Mouse (Mus musculus): ENCODE results near the gene Vwa2. TPM values are rescaled to one million over a fixed set of nuclear protein-coding genes. Genes with fewer than 3 reads are reported as not detected.

Gene Vwa2
- polyA plus RNA-seq, 1 experiment from 2014 or later = 0.22 TPM

DNA sequence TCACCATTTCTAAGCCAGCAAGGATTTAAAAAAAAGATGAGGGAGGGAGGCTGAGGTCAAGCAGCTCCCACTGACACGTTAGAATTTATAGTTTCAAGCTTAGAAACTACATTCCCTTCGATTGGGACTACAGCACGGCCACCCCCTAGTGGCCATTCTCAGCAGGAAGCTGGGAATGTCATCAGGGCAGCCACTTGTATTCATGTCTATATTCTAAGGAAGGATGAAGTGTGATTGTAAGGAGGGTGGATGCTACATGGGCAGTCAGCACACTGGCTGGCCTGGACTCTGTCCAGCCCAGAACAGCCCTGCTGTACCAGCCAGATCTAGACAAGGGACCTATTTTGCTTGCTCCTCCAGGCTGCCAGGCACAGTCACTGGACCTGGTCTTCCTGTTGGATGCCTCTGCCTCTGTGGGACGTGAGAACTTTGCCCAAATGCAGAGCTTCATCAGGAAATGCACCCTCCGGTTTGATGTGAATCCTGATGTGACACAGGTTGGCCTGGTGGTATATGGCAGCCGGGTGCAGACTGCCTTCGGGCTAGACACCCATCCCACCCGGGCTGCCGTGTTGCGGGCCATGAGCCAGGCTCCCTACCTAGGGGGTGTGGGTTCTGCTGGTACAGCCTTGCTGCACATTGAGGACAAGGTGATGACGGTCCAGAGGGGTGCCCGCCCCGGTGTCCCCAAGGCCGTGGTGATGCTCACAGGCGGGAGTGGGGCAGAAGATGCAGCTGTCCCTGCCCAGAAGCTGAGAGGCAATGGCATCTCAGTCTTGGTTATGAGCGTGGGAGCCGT lies 34.6 kb downstream of the Vwa2 start:
- no peak for ATAC-seq (ENCODE audit: insufficient number of reproducible peaks, low FRiP score)
- WGBS = 67% methylated on average over 17 of the region's 17 CpGs

DNA sequence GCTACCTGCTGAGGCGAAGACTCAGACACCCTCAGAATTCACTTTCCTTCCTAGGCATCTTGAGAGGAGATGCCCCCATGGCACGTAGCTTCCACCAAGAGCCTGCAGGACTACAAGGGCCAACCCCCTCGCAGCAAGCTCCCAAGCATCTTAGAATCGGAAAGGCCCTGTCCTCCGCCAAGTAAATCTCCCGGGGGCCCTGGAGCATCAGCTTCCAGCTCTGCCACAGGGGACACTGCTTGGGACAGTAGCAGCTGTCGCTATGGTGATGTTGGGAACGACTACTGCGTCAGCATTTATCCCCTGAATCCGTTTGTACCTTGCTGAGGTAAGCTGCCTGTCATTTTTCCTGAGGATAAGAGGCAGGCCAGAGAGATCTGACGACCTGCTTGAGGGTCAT lies 36.5 kb downstream of the Vwa2 start:
- peaks cover 9% of the 10 kb centered on the region; the same call in 1 of the 2 replicates for H3K27me3 ChIP-seq (replicated peaks)
- 57% methylated on average over 11 of the region's 11 CpGs for WGBS
- H3K4me1 ChIP-seq (replicated peaks) = 0 out of 2 replicates have a peak, but pooled peaks cover 3% of the 10 kb centered on the region
- H3K27ac ChIP-seq (ENCODE audit: poor library complexity, severe bottlenecking) = no peak overlapping the region
- H3K9ac ChIP-seq = no peak overlapping the region
- H3K36me3 ChIP-seq = no peaks in the 10 kb centered on the region
- H3K4me3 ChIP-seq = no peak overlapping the region
- H3K4me2 ChIP-seq = no peak overlapping the region
- H3K9me3 ChIP-seq (replicated peaks) = 0 out of 2 replicates have a peak, but pooled peaks cover 5% of the 10 kb centered on the region
- ATAC-seq (ENCODE audit: insufficient number of reproducible peaks, low FRiP score) = no peak

More for the DNA sequence above, 34.6 kb downstream of the Vwa2 start:
- no peak overlapping the region for H3K4me3 ChIP-seq
- no peak overlapping the region for H3K4me2 ChIP-seq
- H3K27me3 ChIP-seq (replicated peaks) = peaks cover 13% of the 10 kb centered on the region; the same call in 1 of the 2 replicates
- no peaks in the 10 kb centered on the region for H3K9me3 ChIP-seq (replicated peaks)
- H3K36me3 ChIP-seq = no peaks in the 10 kb centered on the region
- 0 out of 2 replicates have a peak, but pooled peaks cover 3% of the 10 kb centered on the region for H3K4me1 ChIP-seq (replicated peaks)
- no peak overlapping the region for H3K27ac ChIP-seq (ENCODE audit: poor library complexity, severe bottlenecking)
- H3K9ac ChIP-seq = no peak overlapping the region

DNA sequence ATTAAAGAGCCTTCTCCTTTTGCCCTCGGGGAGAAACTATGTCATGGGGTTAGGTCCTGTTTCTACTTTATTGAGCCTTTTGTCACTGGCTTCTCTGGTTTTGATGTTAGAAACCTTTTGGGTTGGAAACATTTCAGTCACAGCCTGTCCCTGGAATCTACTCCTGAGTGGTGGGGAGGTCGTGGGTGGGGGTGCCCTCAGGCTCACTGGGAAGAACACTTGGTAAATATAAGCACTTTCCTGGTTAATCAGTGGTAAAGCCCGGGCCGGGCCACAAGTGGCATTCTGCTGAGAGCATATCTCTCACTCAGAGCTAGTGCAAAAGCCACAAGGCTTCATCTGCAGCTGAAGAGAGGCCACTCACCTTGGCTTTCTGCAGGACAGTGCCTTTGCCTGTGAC lies 39.7 kb downstream of the Vwa2 start:
- no peak overlapping the region for H3K9ac ChIP-seq
- 0 out of 2 replicates have a peak, but pooled peaks cover 5% of the 10 kb centered on the region for H3K9me3 ChIP-seq (replicated peaks)
- H3K27ac ChIP-seq (ENCODE audit: poor library complexity, severe bottlenecking) = no peak overlapping the region
- no peak for ATAC-seq (ENCODE audit: insufficient number of reproducible peaks, low FRiP score)
- no peaks in the 10 kb centered on the region for H3K4me1 ChIP-seq (replicated peaks)
- peaks cover 20% of the 10 kb centered on the region; the same call in 1 of the 2 replicates for H3K27me3 ChIP-seq (replicated peaks)
- no peaks in the 10 kb centered on the region for H3K36me3 ChIP-seq
- 65% methylated on average over 4 of the region's 4 CpGs for WGBS
- H3K4me2 ChIP-seq = no peak overlapping the region
- no peak overlapping the region for H3K4me3 ChIP-seq

DNA sequence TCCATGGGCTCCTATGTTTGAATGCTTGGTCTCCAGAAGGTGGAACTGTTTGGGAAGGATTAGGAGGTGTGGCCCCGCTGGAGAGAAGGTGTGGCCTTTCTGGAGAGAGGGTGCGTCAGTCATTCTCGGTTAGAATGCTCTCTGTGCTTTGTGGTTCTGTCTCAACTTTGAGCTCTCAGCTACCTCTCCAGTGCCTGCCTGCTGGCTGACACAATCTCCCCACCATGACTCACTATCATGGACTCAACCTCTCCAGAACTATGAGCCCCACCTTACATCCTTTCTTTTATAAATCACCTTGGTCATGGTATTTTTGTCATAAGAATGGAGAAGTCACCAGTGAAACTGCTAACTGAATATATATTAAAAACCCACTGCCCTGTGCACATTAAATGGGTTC lies 40.6 kb downstream of the Vwa2 start:
- Histone ChIP-seq H3K27me3 (replicated peaks) (peaks cover 16% of the 10 kb centered on the region; the same call in 1 of the 2 replicates), H3K36me3 (no peaks in the 10 kb centered on the region), H3K9ac (no peak overlapping the region), H3K4me3 (no peak overlapping the region), H3K4me1 (replicated peaks) (no peaks in the 10 kb centered on the region), H3K4me2 (no peak overlapping the region), H3K9me3 (replicated peaks) (0 out of 2 replicates have a peak, but pooled peaks cover 5% of the 10 kb centered on the region), H3K27ac (ENCODE audit: poor library complexity, severe bottlenecking) (no peak overlapping the region)
- no peak for ATAC-seq (ENCODE audit: insufficient number of reproducible peaks, low FRiP score)
- 92% methylated on average over 3 of the region's 3 CpGs for WGBS

DNA sequence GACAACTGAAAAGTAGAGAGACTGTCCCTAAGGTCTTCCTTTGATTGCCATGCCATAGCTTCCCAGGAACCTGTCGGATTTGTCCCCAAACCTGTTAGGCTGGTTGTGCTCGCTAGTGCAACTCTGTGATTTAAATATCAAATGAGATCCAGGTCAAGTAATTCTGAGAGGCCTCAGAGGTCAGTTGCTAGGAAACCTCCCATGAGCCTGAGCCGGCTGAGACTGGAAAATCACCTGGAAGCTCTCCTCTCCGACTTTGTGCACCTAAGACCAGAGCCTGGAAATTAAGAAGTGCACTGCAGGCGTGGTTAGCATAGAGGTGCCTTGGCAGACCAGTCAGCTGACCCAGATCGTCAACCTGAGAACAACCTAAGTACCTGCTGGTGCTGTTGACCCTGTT lies 41.0 kb downstream of the Vwa2 start:
- ATAC-seq (ENCODE audit: insufficient number of reproducible peaks, low FRiP score) = no peak
- WGBS = 50% methylated on average over 6 of the region's 6 CpGs
- Histone ChIP-seq H3K4me1 (replicated peaks) (no peaks in the 10 kb centered on the region), H3K4me2 (no peak overlapping the region), H3K36me3 (no peaks in the 10 kb centered on the region), H3K27ac (ENCODE audit: poor library complexity, severe bottlenecking) (no peak overlapping the region), H3K27me3 (replicated peaks) (peaks cover 16% of the 10 kb centered on the region; the same call in 1 of the 2 replicates), H3K4me3 (no peak overlapping the region), H3K9me3 (replicated peaks) (0 out of 2 replicates have a peak, but pooled peaks cover 5% of the 10 kb centered on the region), H3K9ac (no peak overlapping the region)

DNA sequence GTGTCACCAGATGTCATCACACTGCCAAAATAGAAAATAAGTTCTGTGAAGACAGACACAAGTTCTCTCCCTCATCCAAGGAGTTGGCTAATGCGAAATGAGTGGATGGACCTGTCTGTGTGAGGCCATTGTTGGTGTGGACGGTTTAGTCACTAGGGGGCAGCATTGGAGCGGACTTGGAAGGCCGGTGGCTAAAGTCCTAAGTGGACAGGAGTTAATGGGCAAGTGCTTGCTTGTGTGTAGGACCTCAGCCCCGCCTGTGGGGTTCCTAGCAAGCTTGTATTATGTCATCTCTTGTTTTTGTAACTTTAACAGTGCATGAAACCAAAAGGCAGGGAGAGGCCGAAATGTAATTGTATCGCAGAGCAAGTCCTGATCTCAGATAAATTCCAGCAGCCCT lies 45.6 kb downstream of the Vwa2 start:
- WGBS = 26% methylated on average over 7 of the region's 7 CpGs
- Histone ChIP-seq H3K27ac (ENCODE audit: poor library complexity, severe bottlenecking) (no peak overlapping the region), H3K4me2 (no peak overlapping the region), H3K27me3 (replicated peaks) (peaks cover 11% of the 10 kb centered on the region; the same call in 1 of the 2 replicates), H3K9me3 (replicated peaks) (0 out of 2 replicates have a peak, but pooled peaks cover under 1% of the 10 kb centered on the region), H3K4me3 (no peak overlapping the region), H3K36me3 (no peaks in the 10 kb centered on the region), H3K4me1 (replicated peaks) (no peaks in the 10 kb centered on the region), H3K9ac (no peak overlapping the region)
- 0 out of 2 replicates have a peak, but pooled peaks have one; percentile 49 for ATAC-seq (ENCODE audit: insufficient number of reproducible peaks, low FRiP score)

DNA sequence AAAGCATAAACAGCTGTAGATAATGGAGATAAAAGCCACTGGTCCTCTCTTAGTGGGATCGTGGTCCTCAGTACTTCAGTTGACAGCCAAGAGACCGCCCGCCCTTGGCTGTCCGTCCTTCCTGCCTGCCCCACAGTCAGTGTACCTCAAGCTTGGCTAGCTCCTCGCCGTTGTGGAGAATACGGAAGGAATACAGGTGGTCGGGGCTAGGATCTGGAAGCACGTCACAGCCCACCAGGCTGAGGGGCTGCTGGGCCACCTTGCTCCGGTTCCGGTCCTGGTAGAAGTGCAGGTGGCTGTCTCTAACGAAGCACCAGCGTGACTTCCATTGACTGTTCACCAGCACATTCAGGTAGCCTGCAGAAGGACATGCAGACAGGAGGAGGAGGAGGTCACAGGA lies 46.2 kb downstream of the Vwa2 start:
- Histone ChIP-seq H3K4me2 (no peak overlapping the region), H3K4me3 (no peak overlapping the region), H3K36me3 (no peaks in the 10 kb centered on the region), H3K4me1 (replicated peaks) (no peaks in the 10 kb centered on the region), H3K27ac (ENCODE audit: poor library complexity, severe bottlenecking) (no peak overlapping the region), H3K9me3 (replicated peaks) (no peaks in the 10 kb centered on the region), H3K9ac (no peak overlapping the region), H3K27me3 (replicated peaks) (peaks cover 11% of the 10 kb centered on the region; the same call in 1 of the 2 replicates)
- no peak for ATAC-seq (ENCODE audit: insufficient number of reproducible peaks, low FRiP score)
- WGBS = 84% methylated on average over 13 of the region's 13 CpGs

DNA sequence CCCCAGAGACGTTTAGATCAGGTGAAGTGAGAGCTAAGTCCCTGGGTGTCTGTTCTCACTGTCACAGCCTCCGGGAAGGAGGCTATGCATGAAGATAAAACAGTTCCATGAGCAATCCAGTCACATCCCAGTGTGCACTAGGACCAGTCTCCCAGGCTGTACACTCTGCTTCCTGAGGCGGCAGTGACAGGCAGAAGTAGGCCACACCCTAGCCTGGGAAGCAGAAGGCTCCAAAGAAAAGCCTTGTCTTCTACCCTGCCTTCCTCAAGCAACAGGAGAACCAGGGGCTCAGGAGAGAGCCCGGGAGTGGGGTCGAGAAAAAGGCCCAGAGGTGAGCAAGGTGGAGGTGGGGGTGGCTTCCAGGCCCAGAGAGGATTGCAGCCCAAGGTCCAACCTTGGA lies 47.7 kb downstream of the Vwa2 start:
- Histone ChIP-seq H3K36me3 (no peaks in the 10 kb centered on the region), H3K9me3 (replicated peaks) (no peaks in the 10 kb centered on the region), H3K4me1 (replicated peaks) (no peaks in the 10 kb centered on the region), H3K9ac (no peak overlapping the region), H3K4me2 (no peak overlapping the region), H3K27me3 (replicated peaks) (peaks cover 4% of the 10 kb centered on the region; the same call in 1 of the 2 replicates), H3K27ac (ENCODE audit: poor library complexity, severe bottlenecking) (no peak overlapping the region), H3K4me3 (no peak overlapping the region)
- no peak for ATAC-seq (ENCODE audit: insufficient number of reproducible peaks, low FRiP score)
- 54% methylated on average over 5 of the region's 5 CpGs for WGBS

DNA sequence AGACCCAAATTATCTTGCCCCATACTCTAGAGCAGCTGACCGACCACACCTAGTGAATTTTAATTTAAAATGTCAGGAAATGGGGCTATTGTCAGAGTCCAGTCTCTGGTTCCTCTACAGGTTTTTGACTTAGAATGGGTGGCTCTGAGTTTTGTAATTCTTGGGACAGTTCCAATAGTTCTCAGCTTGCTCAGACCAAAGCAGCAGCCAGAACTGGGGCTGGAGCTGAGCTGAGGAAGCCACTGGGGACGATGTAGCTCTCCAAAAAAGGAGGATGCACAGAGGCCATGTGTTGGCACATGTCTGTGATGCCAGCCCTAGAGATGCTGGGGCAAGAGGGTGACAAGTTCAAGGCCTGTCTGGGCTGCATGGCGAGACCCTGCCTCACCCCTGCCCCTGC lies 55.3 kb downstream of the Vwa2 start:
- Histone ChIP-seq H3K36me3 (no peaks in the 10 kb centered on the region), H3K27ac (ENCODE audit: poor library complexity, severe bottlenecking) (no peak overlapping the region), H3K9ac (no peak overlapping the region), H3K4me1 (replicated peaks) (0 out of 2 replicates have a peak, but pooled peaks cover 3% of the 10 kb centered on the region), H3K9me3 (replicated peaks) (no peaks in the 10 kb centered on the region), H3K4me3 (no peak overlapping the region), H3K27me3 (replicated peaks) (no peaks in the 10 kb centered on the region), H3K4me2 (no peak overlapping the region)
- 45% methylated on average over 3 of the region's 3 CpGs for WGBS
- ATAC-seq (ENCODE audit: insufficient number of reproducible peaks, low FRiP score) = no peak

DNA sequence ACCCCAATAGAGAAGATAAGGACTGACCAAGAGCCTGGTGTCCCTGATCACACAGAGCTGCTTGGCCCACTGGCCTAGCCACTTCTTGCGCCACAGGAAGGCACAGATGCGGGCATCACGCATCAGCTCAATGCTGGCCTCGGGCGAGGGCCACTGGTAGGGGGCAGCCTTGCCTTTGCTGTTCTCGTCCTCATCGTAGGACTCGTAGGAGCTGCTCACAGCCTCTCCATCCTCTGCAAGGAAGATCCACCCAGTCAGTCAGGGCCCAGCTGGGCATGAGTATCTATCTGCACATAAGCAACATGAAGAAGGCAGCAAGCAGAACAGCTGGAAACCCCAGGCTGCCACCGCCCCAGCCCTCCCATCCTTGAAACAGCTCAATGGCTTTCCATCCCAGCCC lies 56.0 kb downstream of the Vwa2 start:
- Histone ChIP-seq H3K4me1 (replicated peaks) (0 out of 2 replicates have a peak, but pooled peaks cover 3% of the 10 kb centered on the region), H3K27me3 (replicated peaks) (no peaks in the 10 kb centered on the region), H3K9ac (no peak overlapping the region), H3K4me3 (no peak overlapping the region), H3K27ac (ENCODE audit: poor library complexity, severe bottlenecking) (no peak overlapping the region), H3K36me3 (no peaks in the 10 kb centered on the region), H3K4me2 (no peak overlapping the region), H3K9me3 (replicated peaks) (no peaks in the 10 kb centered on the region)
- ATAC-seq (ENCODE audit: insufficient number of reproducible peaks, low FRiP score) = no peak
- 68% methylated on average over 9 of the region's 9 CpGs for WGBS

DNA sequence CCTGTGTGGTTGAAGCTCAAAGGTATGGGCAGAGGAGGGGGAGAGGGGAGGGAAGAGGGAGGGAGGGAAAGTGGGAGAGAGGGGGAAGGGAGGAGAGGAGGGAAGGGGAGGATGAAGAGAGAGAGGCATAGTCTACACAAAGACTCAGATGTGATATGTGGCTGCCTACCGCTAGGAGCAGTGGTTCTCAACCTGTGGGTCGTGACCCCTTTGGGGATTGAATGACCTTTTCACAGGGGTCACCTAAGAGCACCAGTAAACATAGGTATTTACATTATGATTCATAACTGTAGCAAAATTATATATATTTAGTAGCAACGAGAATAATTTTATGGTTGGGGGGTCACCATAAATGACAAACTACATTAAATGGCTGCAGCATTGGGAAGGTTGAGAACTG lies 59.8 kb downstream of the Vwa2 start:
- H3K4me1 ChIP-seq (replicated peaks) = peaks cover 10% of the 10 kb centered on the region
- H3K27me3 ChIP-seq (replicated peaks) = no peaks in the 10 kb centered on the region
- ATAC-seq (ENCODE audit: insufficient number of reproducible peaks, low FRiP score) = no peak
- no peak overlapping the region for H3K4me2 ChIP-seq
- H3K4me3 ChIP-seq = no peak overlapping the region
- no peak overlapping the region for H3K9ac ChIP-seq
- no peak overlapping the region for H3K27ac ChIP-seq (ENCODE audit: poor library complexity, severe bottlenecking)
- no peaks in the 10 kb centered on the region for H3K36me3 ChIP-seq
- 73% methylated on average over 3 of the region's 3 CpGs for WGBS
- 0 out of 2 replicates have a peak, but pooled peaks cover 3% of the 10 kb centered on the region for H3K9me3 ChIP-seq (replicated peaks)
